Mouse (Mus musculus): ENCODE results near the gene Pcsk2. TPM values are rescaled to one million over a fixed set of nuclear protein-coding genes. Genes with fewer than 3 reads are reported as not detected.

The Pcsk2 gene
- polyA plus RNA-seq, 1 experiment from 2014 or later: 0.92 TPM

GRCm38 (mm10) chr2:143711886-143712285 is 165.9 kb downstream of the Pcsk2 start:
- no peak for DNase-seq (ENCODE audit: low spot score)
- no peak for ATAC-seq (replicated peaks; ENCODE audit: low FRiP score, low read depth)
- 76% methylated on average over 4 of the region's 4 CpGs for WGBS

DNA sequence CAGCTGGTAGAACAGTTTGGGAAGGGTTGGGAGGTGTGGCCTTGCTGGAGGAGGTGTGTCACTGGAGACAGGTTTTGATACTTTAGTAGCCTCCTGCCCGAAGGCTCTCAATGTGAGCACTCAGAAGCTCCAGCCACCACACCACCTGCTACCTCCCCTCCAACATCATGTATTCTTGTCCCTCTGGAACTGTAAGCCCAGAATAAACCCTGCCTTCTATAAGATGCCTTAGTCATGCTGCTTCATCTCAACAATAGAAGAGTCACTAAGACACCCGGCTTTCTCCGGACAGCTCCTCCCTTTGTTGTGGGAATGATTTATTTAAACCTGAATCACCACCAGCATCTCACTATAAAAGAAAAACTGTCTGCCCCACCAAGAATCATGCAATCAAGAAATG is 166.9 kb downstream of the Pcsk2 start:
- Histone ChIP-seq H3K4me1 (replicated peaks; ENCODE audit: insufficient read depth, low read length) (no peaks in the 10 kb centered on the region), H3K27ac (no peak overlapping the region), H3K27me3 (ENCODE audit: insufficient read depth, low read length) (no peaks in the 10 kb centered on the region), H3K9ac (ENCODE audit: low read depth, low read length) (no peak overlapping the region), H3K4me3 (replicated peaks; ENCODE audit: low read depth, low read length) (no peak overlapping the region), H3K4me2 (ENCODE audit: low read length) (no peak overlapping the region), H3K9me3 (replicated peaks; ENCODE audit: low read length) (no peaks in the 10 kb centered on the region), H3K36me3 (ENCODE audit: insufficient read depth, low read length) (no peaks in the 10 kb centered on the region)
- DNase-seq (ENCODE audit: low spot score) (no peak), ATAC-seq (replicated peaks; ENCODE audit: low FRiP score, low read depth) (no peak)
- no peak for TF ChIP-seq CTCF (IDR thresholded peaks at IDR 0.05; ENCODE audit: low read depth)
- WGBS: 55% methylated on average over 3 of the region's 3 CpGs

More at GRCm38 (mm10) chr2:143711886-143712285, 165.9 kb downstream of the Pcsk2 start:
- Histone ChIP-seq H3K27ac (no peak overlapping the region), H3K9me3 (replicated peaks; ENCODE audit: low read length) (no peaks in the 10 kb centered on the region), H3K4me1 (replicated peaks; ENCODE audit: insufficient read depth, low read length) (no peaks in the 10 kb centered on the region), H3K36me3 (ENCODE audit: insufficient read depth, low read length) (no peaks in the 10 kb centered on the region), H3K4me2 (ENCODE audit: low read length) (no peak overlapping the region), H3K9ac (ENCODE audit: low read depth, low read length) (no peak overlapping the region), H3K27me3 (ENCODE audit: insufficient read depth, low read length) (no peaks in the 10 kb centered on the region), H3K4me3 (replicated peaks; ENCODE audit: low read depth, low read length) (no peak overlapping the region)
- TF ChIP-seq CTCF (IDR thresholded peaks at IDR 0.05; ENCODE audit: low read depth): no peak

GRCm38 (mm10) chr2:143713902-143714301 is 167.9 kb downstream of the Pcsk2 start:
- Histone ChIP-seq H3K4me2 (ENCODE audit: low read length) (no peak overlapping the region), H3K27ac (no peak overlapping the region), H3K36me3 (ENCODE audit: insufficient read depth, low read length) (no peaks in the 10 kb centered on the region), H3K9ac (ENCODE audit: low read depth, low read length) (no peak overlapping the region), H3K4me1 (replicated peaks; ENCODE audit: insufficient read depth, low read length) (no peaks in the 10 kb centered on the region), H3K9me3 (replicated peaks; ENCODE audit: low read length) (no peaks in the 10 kb centered on the region), H3K4me3 (replicated peaks; ENCODE audit: low read depth, low read length) (no peak overlapping the region), H3K27me3 (ENCODE audit: insufficient read depth, low read length) (no peaks in the 10 kb centered on the region)
- WGBS: 82% methylated on average over 4 of the region's 4 CpGs
- DNase-seq (ENCODE audit: low spot score) (no peak), ATAC-seq (replicated peaks; ENCODE audit: low FRiP score, low read depth) (no peak)
- TF ChIP-seq CTCF (IDR thresholded peaks at IDR 0.05; ENCODE audit: low read depth): no peak

DNA sequence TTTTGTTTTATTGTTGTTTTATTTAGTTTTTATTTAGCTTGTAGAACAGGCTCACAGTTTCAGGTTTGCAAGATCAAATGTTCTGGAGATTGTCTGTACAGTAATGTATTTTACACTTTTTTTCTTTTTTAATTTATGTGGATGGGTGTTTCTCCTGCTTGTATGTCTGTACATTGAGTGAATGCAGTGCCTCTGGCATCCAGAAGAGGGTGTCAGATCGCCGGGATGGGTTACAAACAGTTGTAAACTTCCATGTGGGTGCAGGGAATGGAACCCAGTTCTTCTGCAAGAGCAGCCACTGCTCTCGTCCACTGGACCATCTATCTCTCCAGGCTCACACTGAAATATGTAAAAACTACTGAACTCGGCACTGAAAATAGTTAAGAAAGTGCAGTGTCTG is 169.2 kb downstream of the Pcsk2 start:
- DNase-seq (ENCODE audit: low spot score) (no peak), ATAC-seq (replicated peaks; ENCODE audit: low FRiP score, low read depth) (no peak)
- H3K4me3 ChIP-seq (replicated peaks; ENCODE audit: low read depth, low read length): no peak overlapping the region
- no peaks in the 10 kb centered on the region for H3K36me3 ChIP-seq (ENCODE audit: insufficient read depth, low read length)
- no peak overlapping the region for H3K4me2 ChIP-seq (ENCODE audit: low read length)
- no peaks in the 10 kb centered on the region for H3K9me3 ChIP-seq (replicated peaks; ENCODE audit: low read length)
- no peak overlapping the region for H3K27ac ChIP-seq
- H3K4me1 ChIP-seq (replicated peaks; ENCODE audit: insufficient read depth, low read length): no peaks in the 10 kb centered on the region
- TF ChIP-seq CTCF (IDR thresholded peaks at IDR 0.05; ENCODE audit: low read depth): no peak
- no peak overlapping the region for H3K9ac ChIP-seq (ENCODE audit: low read depth, low read length)
- no peaks in the 10 kb centered on the region for H3K27me3 ChIP-seq (ENCODE audit: insufficient read depth, low read length)
- 65% methylated on average over 4 of the region's 4 CpGs for WGBS

- DNase-seq (ENCODE audit: low spot score): peak; percentile 21
- Histone ChIP-seq H3K4me1 (replicated peaks; ENCODE audit: insufficient read depth, low read length) (no peaks in the 10 kb centered on the region), H3K9me3 (replicated peaks; ENCODE audit: low read length) (no peaks in the 10 kb centered on the region), H3K36me3 (ENCODE audit: insufficient read depth, low read length) (no peaks in the 10 kb centered on the region), H3K27ac (no peak overlapping the region), H3K27me3 (ENCODE audit: insufficient read depth, low read length) (no peaks in the 10 kb centered on the region), H3K4me3 (replicated peaks; ENCODE audit: low read depth, low read length) (no peak overlapping the region), H3K4me2 (ENCODE audit: low read length) (no peak overlapping the region), H3K9ac (ENCODE audit: low read depth, low read length) (no peak overlapping the region)
- no peak for ATAC-seq (replicated peaks; ENCODE audit: low FRiP score, low read depth)
- 20% methylated on average over 4 of the region's 4 CpGs for WGBS
- peak; percentile 47; the same call in 1 of the 2 replicates for TF ChIP-seq CTCF (IDR thresholded peaks at IDR 0.05; ENCODE audit: low read depth)
Observed at GRCm38 (mm10) chr2:143723231-143723630, 177.3 kb downstream of the Pcsk2 start.

DNA sequence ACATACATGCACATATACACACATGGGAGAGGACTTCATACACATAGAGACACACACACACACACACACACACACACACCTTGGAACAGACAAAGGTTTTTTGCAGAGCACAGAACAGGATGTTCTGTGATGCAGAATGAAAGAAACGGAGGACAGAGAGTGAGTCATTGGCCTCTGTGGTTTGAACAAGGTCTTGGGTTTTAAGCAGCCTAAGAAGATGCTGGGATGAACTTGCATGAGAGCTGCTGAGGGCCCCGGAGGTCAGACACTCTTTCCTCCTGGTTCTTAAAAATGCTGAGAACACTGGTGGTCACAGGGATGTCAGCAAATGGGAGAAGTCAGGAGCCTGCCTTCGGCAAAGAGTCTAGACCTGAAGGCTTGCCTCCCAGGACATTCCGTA is 178.1 kb downstream of the Pcsk2 start:
- no peaks in the 10 kb centered on the region for H3K27me3 ChIP-seq (ENCODE audit: insufficient read depth, low read length)
- DNase-seq (ENCODE audit: low spot score) (no peak), ATAC-seq (replicated peaks; ENCODE audit: low FRiP score, low read depth) (no peak)
- H3K9me3 ChIP-seq (replicated peaks; ENCODE audit: low read length): no peaks in the 10 kb centered on the region
- H3K9ac ChIP-seq (ENCODE audit: low read depth, low read length): no peak overlapping the region
- no peak for TF ChIP-seq CTCF (IDR thresholded peaks at IDR 0.05; ENCODE audit: low read depth)
- no peaks in the 10 kb centered on the region for H3K36me3 ChIP-seq (ENCODE audit: insufficient read depth, low read length)
- H3K4me1 ChIP-seq (replicated peaks; ENCODE audit: insufficient read depth, low read length): no peaks in the 10 kb centered on the region
- no peak overlapping the region for H3K27ac ChIP-seq
- no peak overlapping the region for H3K4me3 ChIP-seq (replicated peaks; ENCODE audit: low read depth, low read length)
- 76% methylated on average over 4 of the region's 4 CpGs for WGBS
- H3K4me2 ChIP-seq (ENCODE audit: low read length): no peak overlapping the region

DNA sequence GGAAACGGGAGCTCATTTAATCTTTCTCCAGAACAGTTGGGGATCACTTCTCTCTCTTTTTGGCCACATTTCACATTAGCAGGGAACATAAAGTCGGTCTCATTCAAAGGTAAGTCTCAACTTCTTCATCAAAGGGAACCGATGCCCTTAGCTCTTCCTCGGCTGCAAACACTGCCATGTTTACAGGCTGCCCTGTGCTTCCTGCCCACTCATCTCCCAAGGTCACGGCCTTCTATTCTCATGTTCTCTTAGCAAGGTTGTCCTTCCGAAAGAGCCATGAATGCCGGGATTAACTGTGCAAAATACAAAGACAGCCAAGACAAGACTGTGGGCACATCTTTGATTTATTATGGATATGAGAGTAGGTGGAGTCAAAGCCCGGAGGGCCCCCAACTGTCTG is 178.8 kb downstream of the Pcsk2 start:
- H3K4me1 ChIP-seq (replicated peaks; ENCODE audit: insufficient read depth, low read length): no peaks in the 10 kb centered on the region
- WGBS: 62% methylated on average over 8 of the region's 8 CpGs
- ATAC-seq (replicated peaks; ENCODE audit: low FRiP score, low read depth) (no peak), DNase-seq (ENCODE audit: low spot score) (no peak)
- no peak overlapping the region for H3K27ac ChIP-seq
- no peaks in the 10 kb centered on the region for H3K36me3 ChIP-seq (ENCODE audit: insufficient read depth, low read length)
- no peak overlapping the region for H3K4me2 ChIP-seq (ENCODE audit: low read length)
- no peak overlapping the region for H3K9ac ChIP-seq (ENCODE audit: low read depth, low read length)
- no peak for TF ChIP-seq CTCF (IDR thresholded peaks at IDR 0.05; ENCODE audit: low read depth)
- no peaks in the 10 kb centered on the region for H3K27me3 ChIP-seq (ENCODE audit: insufficient read depth, low read length)
- no peak overlapping the region for H3K4me3 ChIP-seq (replicated peaks; ENCODE audit: low read depth, low read length)
- no peaks in the 10 kb centered on the region for H3K9me3 ChIP-seq (replicated peaks; ENCODE audit: low read length)
